Mouse (Mus musculus) bone marrow, adult 2 months (tissue): Measurements from ENCODE around the gene Gm13287. TPM values are rescaled to one million over a fixed set of nuclear protein-coding genes. Genes with fewer than 3 reads are reported as not detected.

ENCODE experiments used
- H3K27ac ChIP-seq: fragments of 200-500 bp; 2 replicates; pipeline ENCODE4 v1.5.1; 2012; ENCODE audit warnings: low read depth, mild to moderate bottlenecking, control low read depth, inconsistent platforms, low read length; ENCODE audit not compliant: control insufficient read depth, poor library complexity, insufficient read depth
- H3K4me1 ChIP-seq: fragments of 200-500 bp; 2 replicates; pipeline ENCODE4 v1.6.1; 2011; ENCODE audit warnings: low read length; ENCODE audit not compliant: control insufficient read depth, insufficient read depth
- H3K4me3 ChIP-seq: fragments of 200-500 bp; replicated peaks from 2 replicates; pipeline ENCODE3; 2011; ENCODE audit warnings: mild to moderate bottlenecking, low read depth, low read length, control low read depth; ENCODE audit not compliant: control insufficient read depth
- CTCF ChIP-seq: fragments of 200-500 bp; IDR thresholded peaks from 2 replicates; pipeline ENCODE4 v1.5.1; 2011; ENCODE audit warnings: low read length, control low read depth; ENCODE audit not compliant: control insufficient read depth, insufficient read depth
- POLR2A ChIP-seq: fragments of 200-500 bp; IDR thresholded peaks from 2 replicates; pipeline ENCODE4 v1.6.1; 2011; ENCODE audit warnings: low read depth, mild to moderate bottlenecking, control low read depth, low read length, borderline replicate concordance; ENCODE audit not compliant: control insufficient read depth
- WGBS: fragments of 180-500 bp; shearing (Covaris S2); methylation state at CpG from one replicate; pipeline ENCODE4 v1.1.7; 2018; 5-methylcytosine and 5-hydroxymethylcytosine counted together
- polyA plus RNA-seq: library from polyadenylated mRNA; stranded (reverse); fragments of >200 nt; gene quantifications from 2 replicates; pipeline ENCODE4 v1.2.4, GENCODE M21; 2011; ENCODE audit warnings: low replicate concordance; ENCODE audit not compliant: missing spikeins, insufficient read depth, insufficient read length

Gm13287 gene
- polyA plus RNA-seq, 1 experiment, result not detected

- WGBS, result 69% methylated on average over 2 of the region's 2 CpGs
- Histone ChIP-seq H3K4me3 (no peak within 1 kb of the TSS), H3K4me1 (no peaks in the 10 kb centered on the region), H3K27ac (no peak within 1 kb of the TSS)
- no peak for TF ChIP-seq CTCF
Observed at GRCm38 (mm10) chr4:88841438-88841911, 38.4 kb downstream of the Gm13287 start, which contains the start of gene Ifna4. Gene Ifna4, plus strand, starts transcription at chr4:88841861.

- Histone ChIP-seq H3K4me1 (no peaks in the 10 kb centered on the region), H3K4me3 (no peak overlapping the region), H3K27ac (no peak overlapping the region)
- WGBS, result 30% methylated on average over 2 of the region's 2 CpGs
- TF ChIP-seq CTCF (no peak), POLR2A (no peak)
Observed at GRCm38 (mm10) chr4:88845334-88845733, 42.3 kb downstream of the Gm13287 start.

GRCm38 (mm10) chr4:88849698-88850097 lies 46.6 kb downstream of the Gm13287 start, which contains the start of gene Ifna1:
Gene Ifna1, plus strand, starts transcription at chr4:88850087.
- TF ChIP-seq CTCF, result no peak
- TF ChIP-seq POLR2A, result no peak
- 3% methylated on average over 1 of the region's 1 CpGs for WGBS
- H3K4me3 ChIP-seq, result no peak within 1 kb of the TSS
- no peaks in the 10 kb centered on the region for H3K4me1 ChIP-seq
- H3K27ac ChIP-seq, result no peak within 1 kb of the TSS

- WGBS, result 85% methylated on average over 4 of the region's 4 CpGs
- no peaks in the 10 kb centered on the region for H3K4me1 ChIP-seq
Observed at GRCm38 (mm10) chr4:88851026-88851763, 48.1 kb downstream of the Gm13287 start.

More at GRCm38 (mm10) chr4:88851026-88851763, 48.1 kb downstream of the Gm13287 start:
- Histone ChIP-seq H3K4me3 (no peak overlapping the region), H3K27ac (no peak overlapping the region)
- TF ChIP-seq POLR2A (no peak), CTCF (no peak)

Other genes starting within 250 kb of the Gm13287 start
- not detected in 2 replicates for gene Ifna15, start 245.0 kb upstream of the Gm13287 start, polyA plus RNA-seq
- gene Ifna14, start 231.5 kb upstream of the Gm13287 start, polyA plus RNA-seq, result not detected in 2 replicates
- gene Ifna9, start 210.9 kb upstream of the Gm13287 start, polyA plus RNA-seq, result not detected in 2 replicates
- not detected in 2 replicates for gene Ifna12, start 199.9 kb upstream of the Gm13287 start, polyA plus RNA-seq
- not detected in 2 replicates for gene C87499, start 168.8 kb upstream of the Gm13287 start, polyA plus RNA-seq
- 1.9 TPM in 1 of 2 replicates, not detected in the other for gene Ifna13, start 158.8 kb upstream of the Gm13287 start, polyA plus RNA-seq
- not detected in 2 replicates for gene Ifna16, start 126.3 kb upstream of the Gm13287 start, polyA plus RNA-seq
- not detected in 2 replicates for gene Ifna2, start 119.3 kb upstream of the Gm13287 start, polyA plus RNA-seq
- gene Ifnab, start 111.9 kb upstream of the Gm13287 start, polyA plus RNA-seq, result not detected in 2 replicates
- not detected in 2 replicates for gene Gm26566, start 81.4 kb upstream of the Gm13287 start, polyA plus RNA-seq
- 10.8 and 18.3 TPM in 2 replicates for gene Klhl9, start 80.8 kb upstream of the Gm13287 start, polyA plus RNA-seq
- not detected in 2 replicates for gene Gm13271, start 48.4 kb upstream of the Gm13287 start, polyA plus RNA-seq
- not detected in 2 replicates for gene Gm13283, start 43.1 kb upstream of the Gm13287 start, polyA plus RNA-seq
- not detected in 2 replicates for gene Gm13290, start 29.4 kb upstream of the Gm13287 start, polyA plus RNA-seq
- not detected in 2 replicates for gene Gm13289, start 26.3 kb upstream of the Gm13287 start, polyA plus RNA-seq
- gene Gm13272, start 23.4 kb upstream of the Gm13287 start, polyA plus RNA-seq, result not detected in 2 replicates
- gene Ifnz, start 21.1 kb upstream of the Gm13287 start, polyA plus RNA-seq, result not detected in 2 replicates
- gene Gm13276, start 17.5 kb upstream of the Gm13287 start, polyA plus RNA-seq, result not detected in 2 replicates
- gene Gm13277, start 14.6 kb upstream of the Gm13287 start, polyA plus RNA-seq, result not detected in 2 replicates
- not detected in 2 replicates for gene Gm13278, start 11.7 kb upstream of the Gm13287 start, polyA plus RNA-seq
- not detected in 2 replicates for gene Gm13275, start 8.8 kb upstream of the Gm13287 start, polyA plus RNA-seq
- gene Gm13279, start 5.9 kb upstream of the Gm13287 start, polyA plus RNA-seq, result not detected in 2 replicates
- gene Gm13285, start 3.6 kb upstream of the Gm13287 start, polyA plus RNA-seq, result not detected in 2 replicates
- not detected in 2 replicates for gene Gm13288, start 2.3 kb downstream of the Gm13287 start, polyA plus RNA-seq
- not detected in 2 replicates for gene Ifna7, start 13.0 kb downstream of the Gm13287 start, polyA plus RNA-seq
- gene Ifna11, start 16.7 kb downstream of the Gm13287 start, polyA plus RNA-seq, result not detected in 2 replicates
- gene Ifna6, start 24.2 kb downstream of the Gm13287 start, polyA plus RNA-seq, result not detected in 2 replicates
- gene Ifna5, start 32.3 kb downstream of the Gm13287 start, polyA plus RNA-seq, result not detected in 2 replicates
- gene Ifna4, start 38.6 kb downstream of the Gm13287 start, polyA plus RNA-seq, result not detected in 2 replicates
- not detected in 2 replicates for gene Ifna1, start 46.8 kb downstream of the Gm13287 start, polyA plus RNA-seq
- not detected in 2 replicates for gene Ifne, start 76.9 kb downstream of the Gm13287 start, polyA plus RNA-seq